Mouse (Mus musculus) bone marrow, adult 2 months (tissue): ENCODE data around the gene Itk. TPM values are rescaled to one million over a fixed set of nuclear protein-coding genes. Genes with fewer than 3 reads are reported as not detected.
A peak's percentile ranks its signal among the peaks of the same experiment; 100 is the strongest.
"Not testable (repeated sequence)": the region's sequence is repeated elsewhere in the genome, so short reads cannot be mapped to it uniquely, and the experiment has no call there.

Experiments used
- H3K27ac ChIP-seq: fragments of 200-500 bp; 2 replicates; pipeline ENCODE4 v1.5.1; 2012; ENCODE audit warnings: low read depth, mild to moderate bottlenecking, control low read depth, inconsistent platforms, low read length; ENCODE audit not compliant: control insufficient read depth, poor library complexity, insufficient read depth
- H3K4me1 ChIP-seq: fragments of 200-500 bp; 2 replicates; pipeline ENCODE4 v1.6.1; 2011; ENCODE audit warnings: low read length; ENCODE audit not compliant: control insufficient read depth, insufficient read depth
- H3K4me3 ChIP-seq: fragments of 200-500 bp; replicated peaks from 2 replicates; pipeline ENCODE3; 2011; ENCODE audit warnings: mild to moderate bottlenecking, low read depth, low read length, control low read depth; ENCODE audit not compliant: control insufficient read depth
- CTCF ChIP-seq: fragments of 200-500 bp; IDR thresholded peaks from 2 replicates; pipeline ENCODE4 v1.5.1; 2011; ENCODE audit warnings: low read length, control low read depth; ENCODE audit not compliant: control insufficient read depth, insufficient read depth
- POLR2A ChIP-seq: fragments of 200-500 bp; IDR thresholded peaks from 2 replicates; pipeline ENCODE4 v1.6.1; 2011; ENCODE audit warnings: low read depth, mild to moderate bottlenecking, control low read depth, low read length, borderline replicate concordance; ENCODE audit not compliant: control insufficient read depth
- WGBS: fragments of 180-500 bp; shearing (Covaris S2); methylation state at CpG from one replicate; pipeline ENCODE4 v1.1.7; 2018; 5-methylcytosine and 5-hydroxymethylcytosine counted together
- polyA plus RNA-seq: library from polyadenylated mRNA; stranded (reverse); fragments of >200 nt; gene quantifications from 2 replicates; pipeline ENCODE4 v1.2.4, GENCODE M21; 2011; ENCODE audit warnings: low replicate concordance; ENCODE audit not compliant: missing spikeins, insufficient read depth, insufficient read length

Gene Itk
- 0.68 and 4.4 TPM in 2 replicates for polyA plus RNA-seq

DNA sequence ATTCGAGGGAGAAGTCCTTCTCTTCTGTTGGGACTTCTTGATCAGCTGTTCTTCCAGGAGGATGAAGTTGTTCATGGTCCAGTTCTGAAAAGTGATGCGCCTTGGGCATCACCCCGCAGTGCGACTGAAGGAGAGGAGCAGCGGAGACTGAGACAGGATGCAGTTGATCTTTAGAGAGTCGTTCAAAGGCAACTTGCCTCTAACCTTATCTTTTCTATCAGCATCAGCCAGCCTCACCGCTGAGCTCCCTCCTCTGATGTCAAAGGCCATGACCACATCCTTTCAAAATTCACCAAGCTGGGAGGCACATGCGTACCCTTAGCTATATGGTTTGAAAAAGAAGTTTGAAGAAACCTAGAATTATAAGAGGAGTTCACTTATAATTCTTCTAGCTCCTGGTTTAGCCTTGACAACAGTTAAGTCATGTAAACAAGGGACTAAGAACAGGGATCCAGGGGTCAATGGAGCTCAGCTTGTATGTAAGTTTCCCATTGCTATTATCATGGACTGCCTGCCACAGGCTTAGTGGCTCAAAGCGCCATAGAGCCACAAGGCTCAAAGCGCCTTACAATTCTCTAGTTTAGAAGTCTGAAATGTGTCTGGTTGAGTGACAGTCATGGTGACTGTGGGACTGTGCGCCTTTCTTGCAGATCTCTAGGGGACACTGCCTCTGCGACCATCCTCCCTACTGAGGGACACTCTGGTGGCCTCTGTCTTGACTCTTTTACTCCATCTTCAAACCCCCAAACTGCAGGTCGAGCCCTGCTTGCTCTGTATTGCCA, at the start of gene Itk:
Gene Itk, minus strand, starts transcription at position 180 of the 782 bp plus-strand sequence.
- no peak within 1 kb of the TSS for H3K27ac ChIP-seq

DNA sequence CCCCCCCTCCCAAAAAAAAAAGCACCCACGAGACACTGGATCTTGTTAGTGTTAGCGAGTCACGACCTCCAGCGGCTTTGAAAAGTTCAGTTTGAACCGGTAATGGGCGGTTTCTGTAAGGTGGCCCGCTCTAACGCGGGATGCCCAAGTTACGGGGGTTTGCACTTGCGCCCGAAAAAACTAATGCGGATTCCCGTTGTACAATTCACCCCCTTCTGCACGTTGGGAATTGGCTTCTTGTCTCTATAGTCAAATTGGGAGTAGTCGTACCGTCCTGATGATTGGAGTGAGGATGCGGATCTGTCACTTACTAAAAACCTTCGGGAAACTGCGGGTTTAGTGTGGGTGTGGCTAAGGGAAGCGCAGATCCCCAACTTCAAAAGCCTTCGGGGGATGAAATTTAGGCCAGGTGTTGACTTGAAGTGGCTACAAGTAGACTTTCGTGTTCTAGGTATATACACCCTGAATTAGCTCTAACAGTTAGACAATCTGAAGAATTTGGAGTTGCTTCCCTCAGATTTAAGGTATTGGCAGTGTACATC, 48.2 kb upstream of the Itk start:
- WGBS = under 1% methylated on average over 23 of the region's 23 CpGs
- TF ChIP-seq CTCF (no peak), POLR2A (no peak)
- Histone ChIP-seq H3K4me1 (no peaks in the 10 kb centered on the region), H3K4me3 (peak overlapping the region; percentile 75), H3K27ac (peak overlapping the region; percentile 97)

More for the DNA sequence above, at the start of gene Itk:
- WGBS = 53% methylated on average over 13 of the region's 13 CpGs
- H3K4me3 ChIP-seq = no peak within 1 kb of the TSS
- TF ChIP-seq CTCF = no peak
- TF ChIP-seq POLR2A = no peak
- peaks cover 2% of the 10 kb centered on the region; the same call in 1 of the 2 replicates for H3K4me1 ChIP-seq

DNA sequence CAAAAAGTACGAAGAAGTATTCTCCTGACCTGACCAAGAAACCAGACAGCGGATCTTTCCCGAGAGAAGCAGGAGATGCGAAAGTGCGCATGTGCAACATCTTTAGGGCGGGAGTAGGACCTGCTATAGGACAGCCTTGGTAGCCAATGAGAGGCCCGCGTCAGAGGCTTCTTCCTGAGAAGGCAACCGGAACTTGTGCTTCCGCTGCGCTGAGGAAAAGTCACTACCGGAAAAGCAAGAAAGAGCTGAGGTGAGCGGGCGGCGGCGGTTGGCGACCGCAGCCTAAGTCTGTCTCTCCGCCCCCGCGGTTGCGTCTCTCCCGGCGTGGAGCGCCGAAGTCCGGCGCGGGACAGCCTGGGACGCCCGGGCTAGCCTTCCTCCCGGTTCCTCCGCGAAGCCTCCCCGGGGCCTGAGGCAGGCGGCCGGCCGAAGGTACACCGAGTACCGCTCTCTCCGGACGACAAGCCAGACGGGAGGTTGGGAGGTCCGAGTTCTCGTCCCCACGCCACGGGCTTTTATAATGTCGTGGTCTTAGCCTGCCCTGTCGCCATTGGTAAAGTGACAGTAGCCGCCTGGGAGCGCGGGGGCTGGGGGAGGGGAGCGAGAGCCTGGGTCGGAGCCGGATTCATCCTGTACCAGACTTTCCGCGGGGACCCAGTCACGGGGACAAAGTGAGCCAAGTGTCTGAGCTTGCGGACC, 47.6 kb upstream of the Itk start, which contains the start of gene Med7:
Gene Med7, plus strand, starts transcription at position 166 of the 699 bp plus-strand sequence.
- H3K27ac ChIP-seq = peak within 1 kb of the TSS; percentile 97
- H3K4me3 ChIP-seq = peak within 1 kb of the TSS; percentile 75
- WGBS = under 1% methylated on average over 59 of the region's 59 CpGs
- TF ChIP-seq POLR2A (peak; percentile 96), CTCF (no peak)
- H3K4me1 ChIP-seq = no peaks in the 10 kb centered on the region

DNA sequence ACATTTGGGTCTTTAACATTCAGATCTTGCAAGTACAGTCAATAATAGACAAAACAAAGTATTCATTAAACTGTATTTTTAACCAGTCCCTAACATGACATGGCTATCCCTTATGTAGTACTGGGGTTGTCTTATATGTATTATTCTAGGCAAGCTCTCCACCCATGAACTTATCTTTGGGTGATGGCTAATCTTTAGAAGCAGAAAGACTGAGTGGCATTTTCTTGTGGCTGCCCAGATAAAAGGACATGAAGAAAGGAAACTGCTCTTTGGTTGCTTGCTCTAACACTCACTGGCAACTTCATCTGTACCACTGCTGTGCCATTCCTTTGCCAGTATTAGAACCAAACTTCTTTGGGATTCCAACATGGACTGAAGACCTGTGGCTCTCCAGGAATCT, 46.0 kb upstream of the Itk start:
- TF ChIP-seq CTCF = no peak
- TF ChIP-seq POLR2A = no peak
- no peaks in the 10 kb centered on the region for H3K4me1 ChIP-seq
- no peak overlapping the region for H3K27ac ChIP-seq
- no peak overlapping the region for H3K4me3 ChIP-seq

DNA sequence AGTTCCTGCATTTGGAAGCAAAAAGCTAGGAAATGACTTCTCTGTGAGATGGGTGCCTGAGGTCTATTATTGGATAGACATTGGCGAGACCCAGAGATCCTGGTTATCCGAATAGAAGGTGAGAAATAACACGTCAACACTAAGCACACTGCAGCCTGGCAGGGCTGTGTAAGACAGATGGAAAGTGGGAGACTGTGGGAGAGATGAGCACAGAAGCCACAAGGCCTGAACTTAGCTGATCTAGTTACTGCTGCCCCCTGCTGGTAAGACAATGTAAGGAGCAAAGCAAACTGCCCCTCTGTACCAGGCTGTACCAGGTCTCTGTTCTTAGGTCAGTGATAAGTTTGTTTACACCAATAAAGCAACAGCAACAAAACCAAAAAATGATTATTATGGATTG, 41.8 kb upstream of the Itk start:
- Histone ChIP-seq H3K27ac (no peak overlapping the region), H3K4me3 (no peak overlapping the region), H3K4me1 (no peaks in the 10 kb centered on the region)
- 28% methylated on average over 3 of the region's 3 CpGs for WGBS
- TF ChIP-seq CTCF (peak; percentile 86), POLR2A (no peak)

DNA sequence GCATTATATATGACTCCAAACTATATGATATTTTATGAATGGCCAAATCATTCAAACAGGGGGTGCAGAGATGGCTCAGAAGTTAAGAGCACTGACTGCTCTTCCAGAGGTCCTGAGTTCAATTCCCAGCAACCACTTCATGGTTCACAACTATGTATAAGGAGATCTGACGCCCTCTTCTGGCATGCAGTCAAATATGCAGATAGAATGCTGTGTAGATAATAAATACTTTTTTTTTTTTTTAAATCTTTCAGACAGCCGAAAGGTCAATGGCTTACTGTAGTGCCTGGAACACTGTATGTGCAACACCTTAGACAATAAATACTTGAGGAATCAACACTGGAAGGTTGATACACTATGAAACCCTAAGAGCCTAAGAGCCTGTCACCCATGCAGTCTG, 40.8 kb upstream of the Itk start:
- no peak for TF ChIP-seq CTCF
- Histone ChIP-seq H3K4me1 (no peaks in the 10 kb centered on the region), H3K4me3 (no peak overlapping the region), H3K27ac (no peak overlapping the region)
- WGBS = 80% methylated on average over 2 of the region's 2 CpGs

DNA sequence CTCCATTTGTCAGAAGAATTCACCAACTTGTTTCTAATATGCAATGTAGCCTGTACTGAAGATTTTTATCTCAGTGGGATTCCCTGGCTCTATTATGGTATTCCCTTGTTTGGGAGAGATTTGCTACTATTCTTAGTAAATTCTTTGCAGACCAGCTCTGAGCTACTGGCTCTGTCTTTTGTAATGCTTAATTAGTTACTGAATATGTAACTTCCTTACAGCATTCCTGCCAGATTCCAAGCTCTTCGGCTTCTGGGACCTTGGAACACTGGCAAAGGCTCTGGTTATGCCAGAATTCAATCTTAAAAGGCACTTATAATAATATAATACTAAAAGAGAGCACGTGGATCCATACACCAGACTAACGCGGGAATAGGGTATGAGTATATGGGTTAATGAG, 38.8 kb upstream of the Itk start:
- H3K4me3 ChIP-seq, H3K27ac ChIP-seq, H3K4me1 ChIP-seq: not testable (repeated sequence)
- 85% methylated on average over 4 of the region's 4 CpGs for WGBS

DNA sequence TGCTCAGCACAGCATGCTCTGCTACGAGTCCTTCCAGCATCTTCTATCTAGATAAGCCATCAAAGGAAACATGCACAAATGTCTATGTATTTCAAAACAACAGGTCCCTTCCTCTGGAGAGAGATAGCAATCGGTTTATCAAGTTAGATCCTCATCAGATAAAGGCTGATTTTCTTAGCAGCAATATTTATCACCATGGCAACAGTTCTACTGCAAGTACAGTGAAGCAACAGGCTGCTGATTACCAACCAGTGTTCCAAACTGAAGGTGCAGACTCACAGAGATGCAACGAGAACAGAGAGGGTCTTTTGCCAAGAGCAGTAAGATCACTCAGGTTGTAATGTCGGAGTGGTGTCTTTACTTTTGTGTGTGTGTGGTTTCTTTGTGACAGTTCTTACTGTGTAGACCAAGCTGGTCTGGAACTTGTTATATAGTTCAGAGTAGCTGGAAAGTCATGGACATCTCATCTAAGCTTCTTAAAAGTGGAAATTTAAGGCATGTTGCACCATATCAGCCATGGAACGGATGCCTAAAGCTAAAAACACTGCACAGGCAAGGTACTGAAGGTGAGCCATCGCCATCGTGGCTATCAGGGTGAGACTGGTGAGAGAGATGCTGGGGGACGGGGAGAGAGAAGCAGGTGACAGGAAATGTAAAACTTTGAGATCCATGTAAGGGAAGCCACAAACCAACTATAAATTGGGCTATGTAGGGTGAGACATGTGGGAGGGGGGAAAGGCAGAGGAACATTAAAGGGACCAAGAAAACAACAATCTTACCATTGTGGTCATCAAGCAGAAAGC, 32.0 kb upstream of the Itk start:
- H3K27ac ChIP-seq = no peak overlapping the region
- H3K4me1 ChIP-seq = no peaks in the 10 kb centered on the region; the same call in 1 of the 2 replicates
- H3K4me3 ChIP-seq = no peak overlapping the region
- WGBS = 42% methylated on average over 8 of the region's 8 CpGs
- TF ChIP-seq POLR2A = no peak
- TF ChIP-seq CTCF = no peak
